8 mouse cellular contexts compared by ENCODE assay signal in the genomic region with DNA sequence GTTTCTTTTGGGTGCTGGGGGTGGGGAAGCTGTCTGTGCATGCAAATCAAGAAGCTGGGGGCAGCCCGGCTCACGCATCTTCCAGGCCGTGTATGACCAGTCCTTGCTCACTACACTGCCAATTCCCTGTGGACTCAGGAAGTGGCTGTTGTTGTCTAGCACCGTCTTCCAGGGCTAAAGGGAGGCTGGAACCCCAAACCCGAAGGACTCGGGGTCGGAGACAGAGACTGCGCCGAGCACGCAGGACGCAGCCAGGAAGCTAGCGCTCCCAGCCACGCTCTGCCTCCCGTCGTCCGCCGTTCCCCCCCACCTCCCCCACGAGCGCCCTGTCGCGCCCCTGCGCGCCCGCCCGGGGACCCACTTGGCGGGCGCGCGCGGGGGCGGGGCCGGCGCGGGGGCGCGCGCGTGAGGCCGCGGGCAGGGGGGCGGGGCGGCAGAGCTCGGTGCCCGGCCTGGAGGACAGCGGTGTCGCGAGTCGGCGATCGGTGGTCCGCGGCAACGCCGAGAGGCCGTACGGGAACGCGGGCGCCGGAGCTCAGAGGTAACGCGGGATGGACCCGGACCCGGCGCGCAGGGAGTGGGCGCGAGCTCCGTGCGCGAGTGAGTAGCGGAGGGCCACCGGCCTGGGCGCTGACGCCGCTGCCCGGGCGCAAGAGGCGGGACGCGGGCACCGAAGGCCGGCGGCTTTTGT. TPM values are rescaled to one million over a fixed set of nuclear protein-coding genes. Genes with fewer than 3 reads are reported as not detected.
DNase-seq lines count a peak whose midpoint lies in the region; ATAC-seq and TF ChIP-seq lines count a peak whose summit lies in the region.

A gene (plus strand): TSS at position 97 of the 691 bp plus-strand sequence.

- ATAC-seq in cerebellum, adult (ENCODE audit: insufficient number of reproducible peaks, low FRiP score, low TSS enrichment): peak; percentile 63
- peak; percentile 75 for ATAC-seq in forebrain, embryonic 13.5 days
- ATAC-seq in heart, postnatal 0 days (ENCODE audit: insufficient read depth, low read depth): peak; percentile 71
- ATAC-seq in liver, embryonic 14.5 days (ENCODE audit: insufficient read depth): peak; percentile 68
- peak; percentile 57 for ATAC-seq in stomach, postnatal 0 days (ENCODE audit: low FRiP score, low TSS enrichment)

- TF ChIP-seq CTCF in ES-Bruce4 (IDR thresholded peaks at IDR 0.05; ENCODE audit: low read depth, low read length): no peak
- TF ChIP-seq CTCF in heart, postnatal 0 days (IDR thresholded peaks at IDR 0.05; ENCODE audit: low read depth): no peak
- no peak for TF ChIP-seq CTCF in liver, embryonic 14.5 days (IDR thresholded peaks at IDR 0.05; ENCODE audit: low read depth)
- TF ChIP-seq CTCF in stomach, postnatal 0 days (IDR thresholded peaks at IDR 0.05; ENCODE audit: low read depth): no peak

- H3K9ac ChIP-seq in ES-Bruce4 (ENCODE audit: low read depth, poor library complexity, severe bottlenecking): peak within 1 kb of the TSS; percentile 95
- H3K9ac ChIP-seq in forebrain, embryonic 13.5 days: peak within 1 kb of the TSS; percentile 99
- H3K9ac ChIP-seq in heart, postnatal 0 days (replicated peaks; ENCODE audit: low read depth, low read length): peak within 1 kb of the TSS; percentile 95
- H3K9ac ChIP-seq in liver, embryonic 14.5 days (replicated peaks): peak within 1 kb of the TSS; percentile 94
- peak within 1 kb of the TSS; percentile 99 for H3K9ac ChIP-seq in stomach, postnatal 0 days (ENCODE audit: low read length)

- peak; percentile 38 for TF ChIP-seq POLR2A in ES-Bruce4 (IDR thresholded peaks at IDR 0.05; ENCODE audit: insufficient read depth, low read length)

- H3K9me3 ChIP-seq in ES-Bruce4 (replicated peaks; ENCODE audit: control insufficient read depth, insufficient read depth, low read length, poor library complexity, severe bottlenecking): no peaks in the 10 kb centered on the region
- no peaks in the 10 kb centered on the region for H3K9me3 ChIP-seq in forebrain, embryonic 13.5 days (replicated peaks)
- no peaks in the 10 kb centered on the region for H3K9me3 ChIP-seq in heart, postnatal 0 days (replicated peaks; ENCODE audit: control insufficient read depth, low read length)
- H3K9me3 ChIP-seq in liver, embryonic 14.5 days (ENCODE audit: control insufficient read depth, low read length): no peaks in the 10 kb centered on the region
- H3K9me3 ChIP-seq in stomach, postnatal 0 days (ENCODE audit: control insufficient read depth, low read length): no peaks in the 10 kb centered on the region

- DNase-seq in heart, postnatal 0 days (ENCODE audit: low spot score): peak; percentile 74
- DNase-seq in kidney, postnatal 36 days: peak; percentile 74 to 88
- DNase-seq in liver, embryonic 14.5 days (ENCODE audit: low read depth in 3 of 3, low spot score in 3 of 3): peak; percentile 35 to 37 (median 37)
- DNase-seq in neural tube, embryonic 10.5 days (ENCODE audit: extremely low spot score, low spot score): peak; percentile 88
- DNase-seq in stomach, postnatal 0 days (ENCODE audit: low spot score): peak; percentile 87

- H3K4me2 ChIP-seq in forebrain, embryonic 13.5 days: peak within 1 kb of the TSS; percentile 89
- H3K4me2 ChIP-seq in heart, postnatal 0 days (ENCODE audit: low read depth, low read length): peak within 1 kb of the TSS; percentile 83
- H3K4me2 ChIP-seq in liver, embryonic 14.5 days (ENCODE audit: low read depth): peak within 1 kb of the TSS; percentile 87
- peak within 1 kb of the TSS; percentile 79 for H3K4me2 ChIP-seq in stomach, postnatal 0 days (replicated peaks; ENCODE audit: low read depth)

- peak within 1 kb of the TSS; percentile 89 for H3K4me3 ChIP-seq in ES-Bruce4 (ENCODE audit: low read depth, low read length)
- H3K4me3 ChIP-seq in forebrain, embryonic 13.5 days: peak within 1 kb of the TSS; percentile 99
- peak within 1 kb of the TSS; percentile 85 for H3K4me3 ChIP-seq in heart, postnatal 0 days (ENCODE audit: low read depth, low read length)
- H3K4me3 ChIP-seq in liver, embryonic 14.5 days (ENCODE audit: insufficient read depth in 1 of 2, low read depth in 2 of 2, low read length in 2 of 2): peak within 1 kb of the TSS; percentile 82 to 95
- peak within 1 kb of the TSS; percentile 86 for H3K4me3 ChIP-seq in stomach, postnatal 0 days (ENCODE audit: low read depth, low read length)

- peak within 1 kb of the TSS; percentile 63 for H3K27ac ChIP-seq in ES-Bruce4 (ENCODE audit: insufficient read depth, low read length)
- peak within 1 kb of the TSS; percentile 99 for H3K27ac ChIP-seq in forebrain, embryonic 13.5 days
- H3K27ac ChIP-seq in heart, postnatal 0 days (ENCODE audit: low read depth): peak within 1 kb of the TSS; percentile 100
- H3K27ac ChIP-seq in liver, embryonic 14.5 days: peak within 1 kb of the TSS; percentile 80
- H3K27ac ChIP-seq in stomach, postnatal 0 days (replicated peaks): peak within 1 kb of the TSS; percentile 100

- H3K36me3 ChIP-seq in ES-Bruce4 (ENCODE audit: control insufficient read depth, insufficient read depth, low read length, poor library complexity, severe bottlenecking): no peaks in the 10 kb centered on the region
- no peaks in the 10 kb centered on the region for H3K36me3 ChIP-seq in forebrain, embryonic 13.5 days (ENCODE audit: poor library complexity, severe bottlenecking)
- H3K36me3 ChIP-seq in heart, postnatal 0 days (replicated peaks; ENCODE audit: control insufficient read depth, insufficient read depth, low read length): 0 out of 2 replicates have a peak, but pooled peaks cover 4% of the 10 kb centered on the region
- H3K36me3 ChIP-seq in liver, embryonic 14.5 days (replicated peaks; ENCODE audit: control insufficient read depth, insufficient read depth, low read depth): peaks cover 7% of the 10 kb centered on the region
- no peaks in the 10 kb centered on the region for H3K36me3 ChIP-seq in stomach, postnatal 0 days (ENCODE audit: control insufficient read depth, insufficient read depth, low read length)

- under 1% methylated on average over 60 of the region's 84 CpGs for WGBS in forebrain, embryonic 13.5 days
- under 1% methylated on average over 63 of the region's 84 CpGs for WGBS in heart, postnatal 0 days
- under 1% methylated on average over 75 of the region's 84 CpGs for WGBS in liver, embryonic 14.5 days (ENCODE audit: insufficient replicate concordance)
- under 1% methylated on average over 50 of the region's 84 CpGs for WGBS in stomach, postnatal 0 days

- no peak for TF ChIP-seq EP300 in ES-Bruce4 (IDR thresholded peaks at IDR 0.05; ENCODE audit: insufficient read depth, low read depth, low read length)
- TF ChIP-seq EP300 in heart, postnatal 0 days (IDR thresholded peaks at IDR 0.05; ENCODE audit: low read depth): no peak
- TF ChIP-seq EP300 in liver, embryonic 14.5 days (IDR thresholded peaks at IDR 0.05; ENCODE audit: low read depth): no peak
- no peak for TF ChIP-seq EP300 in stomach, postnatal 0 days (optimal IDR thresholded peaks at IDR 0.05)

- H3K4me1 ChIP-seq in ES-Bruce4 (ENCODE audit: control insufficient read depth, insufficient read depth, low read length): peaks cover 2% of the 10 kb centered on the region
- peaks cover 40% of the 10 kb centered on the region for H3K4me1 ChIP-seq in forebrain, embryonic 13.5 days
- H3K4me1 ChIP-seq in heart, postnatal 0 days (ENCODE audit: control insufficient read depth, insufficient read depth): peaks cover 15% of the 10 kb centered on the region
- H3K4me1 ChIP-seq in liver, embryonic 14.5 days (replicated peaks; ENCODE audit: control insufficient read depth in 2 of 2, insufficient read depth in 2 of 2, low read length in 1 of 2): peaks cover 24 to 31% of the 10 kb centered on the region in 2 experiments
- no peaks in the 10 kb centered on the region; the same call in 1 of the 2 replicates for H3K4me1 ChIP-seq in stomach, postnatal 0 days (replicated peaks; ENCODE audit: control insufficient read depth, insufficient read depth)

- H3K27me3 ChIP-seq in ES-Bruce4 (ENCODE audit: control insufficient read depth, insufficient read depth, low read length, poor library complexity, severe bottlenecking): no peaks in the 10 kb centered on the region
- H3K27me3 ChIP-seq in forebrain, embryonic 13.5 days: no peaks in the 10 kb centered on the region
- no peaks in the 10 kb centered on the region for H3K27me3 ChIP-seq in heart, postnatal 0 days (ENCODE audit: control insufficient read depth, insufficient read depth, low read length)
- no peaks in the 10 kb centered on the region for H3K27me3 ChIP-seq in liver, embryonic 14.5 days (ENCODE audit: control insufficient read depth, insufficient read depth, low read length)
- H3K27me3 ChIP-seq in stomach, postnatal 0 days (ENCODE audit: control insufficient read depth, insufficient read depth, low read length): no peaks in the 10 kb centered on the region

RNA-seq across cellular contexts. Expression of the gene that starts here (rescaled TPM):
- polyA plus RNA-seq in ES-Bruce4 (2011; ENCODE audit: insufficient read depth, insufficient read length, low read depth, missing spikeins): 53.6 and 59.9 TPM in 2 replicates
- polyA plus RNA-seq in forebrain, embryonic 13.5 days (2015; fragmentation: Nextera tagmentation; extraction: Ambion mirVana): 235 and 259 TPM in 2 replicates
- total RNA-seq in heart, postnatal 0 days (2014; rRNA removed; ENCODE audit: low replicate concordance): 62.4 and 97.0 TPM in 2 replicates
- 78.1 and 80.9 TPM in 2 replicates for polyA plus RNA-seq in heart, postnatal 0 days (2015; fragmentation: Nextera tagmentation; extraction: Ambion mirVana)
- 25.2 and 34.7 TPM in 2 replicates for polyA plus RNA-seq in liver, embryonic 14.5 days (2012; rRNA removed)
- 36.1 and 41.9 TPM in 2 replicates for polyA plus RNA-seq in liver, embryonic 14.5 days (2014; fragmentation: Nextera tagmentation; extraction: Ambion mirVana)
- polyA plus RNA-seq in stomach, postnatal 0 days (2015; fragmentation: Nextera tagmentation; extraction: Ambion mirVana): 74.7 and 75.4 TPM in 2 replicates

Comparison
In these comparisons a context has a peak if more than half of its experiments do, and no peak if none do; other contexts are left out.
1. Peak in every context shown above with its lines: DNase-seq, ATAC-seq, H3K4me3 ChIP-seq and H3K27ac ChIP-seq.
2. DNase-seq: peak in every context shown above with its lines; median percentile 88 in neural tube, embryonic 10.5 days; 87 in stomach, postnatal 0 days; 81 in kidney, postnatal 36 days; 74 in heart, postnatal 0 days; 37 in liver, embryonic 14.5 days.